Mouse (Mus musculus): Measurements from ENCODE around the gene Ttc30a1.
"Not testable (repeated sequence)": the region's sequence is repeated elsewhere in the genome, so short reads cannot be mapped to it uniquely, and the experiment has no call there.

Ttc30a1 gene

DNA sequence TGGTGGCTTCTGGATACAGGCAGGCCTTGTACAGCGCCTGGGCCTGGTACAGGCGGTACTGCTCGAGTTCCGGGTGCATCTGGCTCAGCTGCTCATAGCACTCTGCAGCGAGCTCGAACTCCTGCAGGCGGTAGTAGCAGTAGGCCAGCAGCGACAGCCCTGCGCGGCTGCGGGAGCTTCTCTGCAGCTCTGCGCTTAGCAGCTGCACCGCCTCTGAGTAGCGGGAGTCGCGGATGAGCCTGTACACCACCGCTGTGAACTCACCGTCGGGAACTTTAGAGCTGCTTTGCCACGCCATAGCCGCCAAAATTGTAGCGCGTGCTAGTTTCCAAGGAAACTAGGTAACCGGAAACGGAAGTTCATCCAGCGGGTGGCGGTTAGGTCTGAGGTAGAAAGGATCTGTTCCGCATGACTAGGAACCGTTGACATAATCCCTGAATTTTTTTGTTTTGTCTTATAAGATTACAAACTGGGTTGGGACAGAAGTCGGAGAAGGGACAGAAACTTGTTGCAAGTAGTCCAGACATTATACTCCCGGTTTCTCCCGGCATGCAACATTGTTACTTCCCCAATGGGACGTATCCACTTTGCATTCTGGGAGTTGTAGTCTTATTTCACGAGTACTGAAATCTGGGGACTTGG lies at the start of gene Ttc30a1:
Gene Ttc30a1, minus strand, starts transcription at position 528 of the 642 bp plus-strand sequence.
- not testable (repeated sequence) for DNase-seq (ENCODE audit: low read depth)

DNA sequence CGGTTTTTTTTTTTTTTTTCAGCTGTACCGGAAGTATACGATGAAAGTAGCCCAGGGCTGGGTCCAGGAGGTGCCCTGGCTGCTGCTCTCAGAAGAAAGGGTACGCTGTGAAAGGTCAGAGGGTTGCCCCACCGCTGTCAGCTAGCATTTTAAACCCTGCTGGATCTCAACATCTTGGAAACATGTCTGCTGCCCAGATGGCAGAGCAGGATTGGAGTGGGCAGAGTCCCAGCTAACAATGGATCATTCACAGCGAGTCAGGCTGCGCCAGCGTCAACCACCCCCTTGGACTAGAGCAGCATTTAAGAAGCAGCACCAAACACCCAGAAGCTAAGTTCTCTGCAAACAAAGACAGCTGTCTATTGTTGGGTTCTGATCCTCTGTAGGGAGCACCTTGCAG lies 48.3 kb upstream of the Ttc30a1 start:
- no peak for DNase-seq (ENCODE audit: low read depth)

DNA sequence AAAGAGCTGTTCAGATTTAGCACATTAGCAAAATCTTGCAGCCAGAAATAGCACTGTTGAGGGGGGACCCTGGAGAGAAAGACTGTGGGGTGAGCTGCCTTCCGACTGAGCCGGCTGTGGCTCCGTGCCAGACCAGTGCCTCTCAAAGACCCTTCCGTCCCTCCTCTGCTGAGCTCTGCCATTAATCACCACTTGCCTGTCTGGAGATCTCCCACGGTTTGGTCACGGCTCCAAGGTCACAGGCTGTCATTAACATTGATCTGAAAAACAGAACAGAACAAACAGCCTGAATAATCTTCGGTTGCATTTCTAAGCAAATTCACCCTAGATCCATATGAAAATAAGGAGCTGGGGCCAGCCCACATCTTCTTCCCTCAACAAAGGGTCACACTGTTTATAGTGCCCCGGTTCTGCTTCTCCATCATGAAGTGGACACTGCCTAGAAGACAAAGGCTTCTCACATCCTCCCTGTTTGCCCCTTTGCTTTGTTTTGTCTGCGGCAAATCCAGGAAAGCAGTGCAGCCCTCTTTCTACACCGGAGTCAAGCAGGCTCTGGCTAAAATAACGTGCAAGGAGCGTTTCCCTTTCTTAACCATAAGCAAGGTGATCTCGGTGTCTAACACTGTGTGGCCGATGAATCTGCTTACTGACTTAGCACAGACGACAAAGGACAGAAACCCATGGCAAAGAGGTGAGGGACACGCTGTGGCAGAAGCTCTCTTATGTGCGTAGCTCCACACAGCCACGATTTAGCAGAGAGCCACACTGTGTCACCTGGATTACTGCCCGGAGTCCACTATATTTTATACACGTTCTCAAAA lies 47.5 kb upstream of the Ttc30a1 start:
- DNase-seq (ENCODE audit: low read depth): no peak

DNA sequence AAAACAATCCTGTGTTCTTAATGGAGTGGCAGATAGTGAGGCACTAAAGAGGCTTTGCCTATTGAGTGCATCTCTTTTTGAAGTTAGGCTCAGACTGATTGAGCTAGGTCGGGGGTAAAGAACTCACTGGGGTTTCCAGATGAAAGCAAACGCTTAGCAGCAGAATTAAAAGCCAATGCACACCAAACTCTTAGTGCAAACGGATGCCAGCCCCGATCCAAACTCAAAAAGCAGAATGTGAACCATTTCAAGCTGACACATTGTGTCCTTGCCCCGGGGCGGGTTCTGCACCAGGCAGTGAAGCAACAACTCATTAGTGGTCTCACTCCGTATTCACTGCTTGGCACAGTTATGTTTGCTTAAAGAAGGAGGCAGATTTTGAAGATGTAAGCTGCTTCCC lies 35.1 kb upstream of the Ttc30a1 start:
- DNase-seq (ENCODE audit: low read depth): no peak

DNA sequence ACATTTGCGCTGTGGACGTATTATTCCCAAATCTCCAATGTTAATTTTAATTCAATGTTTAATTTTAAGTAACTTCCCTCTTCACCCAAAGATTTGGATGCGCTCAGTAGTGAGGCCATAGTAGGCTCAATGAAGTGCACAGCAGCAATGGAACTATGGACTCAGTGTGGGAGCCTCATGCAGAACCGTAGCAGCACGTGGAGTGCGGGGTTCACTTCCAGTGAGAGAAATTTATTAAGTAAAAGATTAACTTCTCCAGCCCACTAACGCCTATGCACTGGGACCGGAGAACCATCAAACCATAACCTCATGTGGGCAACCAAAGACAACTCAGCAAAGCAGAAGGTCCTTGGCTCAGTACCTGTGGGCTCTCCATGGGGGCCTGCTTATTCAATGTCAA lies 34.4 kb upstream of the Ttc30a1 start:
- DNase-seq (ENCODE audit: low read depth): no peak

DNA sequence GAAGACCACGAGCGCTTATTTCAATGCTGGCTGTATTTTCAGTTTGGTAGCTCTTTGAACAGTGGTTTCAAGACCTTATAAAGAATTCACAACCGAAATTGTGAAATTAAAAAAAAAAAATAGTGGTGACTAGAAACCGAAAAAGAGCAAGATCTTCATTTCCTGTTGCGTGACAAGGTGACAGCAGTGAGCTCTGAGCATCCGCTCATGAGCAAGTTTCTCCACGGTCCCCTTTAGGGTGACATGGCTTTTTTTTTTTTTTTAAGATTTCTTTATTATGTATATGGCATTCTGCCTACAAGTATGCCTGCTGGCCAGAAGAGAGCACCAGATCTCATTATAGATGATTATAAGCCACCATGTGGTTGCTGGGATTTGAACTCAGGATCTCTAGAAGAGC lies 33.7 kb upstream of the Ttc30a1 start:
- DNase-seq (ENCODE audit: low read depth): no peak

DNA sequence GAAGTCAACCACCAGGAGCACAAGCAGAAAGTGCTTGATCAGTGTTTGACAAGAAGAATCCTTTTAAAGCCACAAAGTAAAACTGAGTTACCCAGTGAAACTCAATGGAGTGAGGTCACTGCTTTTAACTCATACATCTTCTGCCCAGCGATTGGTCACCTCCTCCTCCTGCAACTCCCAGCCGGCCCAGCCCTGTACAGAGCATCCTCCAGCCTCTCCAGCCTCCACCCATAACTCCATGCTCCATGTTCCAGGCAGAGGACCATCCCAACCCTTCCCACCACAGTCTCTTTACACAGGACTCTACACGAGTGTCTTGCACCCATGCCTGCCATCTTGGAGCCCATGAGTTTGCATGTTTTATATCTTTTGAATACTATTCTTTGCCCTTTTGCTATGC lies 32.9 kb upstream of the Ttc30a1 start:
- DNase-seq (ENCODE audit: low read depth): no peak

DNA sequence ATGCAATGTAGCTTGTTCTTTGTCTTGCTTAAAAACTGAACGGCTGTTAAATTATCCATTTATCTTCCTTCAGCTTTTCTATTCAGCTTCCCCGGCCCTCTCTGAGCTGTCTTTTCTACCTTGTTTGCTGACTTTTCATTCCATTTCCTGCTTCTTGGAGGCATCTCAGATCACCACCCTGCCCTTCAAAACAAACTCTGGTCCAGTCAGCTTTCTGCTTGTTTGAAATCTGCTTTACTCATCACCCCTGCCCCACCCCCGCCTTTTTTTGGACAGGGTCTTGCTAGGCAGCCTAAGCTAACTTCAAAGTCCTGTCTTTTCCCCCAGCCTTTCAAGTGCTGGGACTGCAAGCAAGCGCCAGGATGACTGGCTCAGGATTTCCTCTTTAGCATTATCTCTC lies 24.4 kb upstream of the Ttc30a1 start:
- no peak for DNase-seq (ENCODE audit: low read depth)

DNA sequence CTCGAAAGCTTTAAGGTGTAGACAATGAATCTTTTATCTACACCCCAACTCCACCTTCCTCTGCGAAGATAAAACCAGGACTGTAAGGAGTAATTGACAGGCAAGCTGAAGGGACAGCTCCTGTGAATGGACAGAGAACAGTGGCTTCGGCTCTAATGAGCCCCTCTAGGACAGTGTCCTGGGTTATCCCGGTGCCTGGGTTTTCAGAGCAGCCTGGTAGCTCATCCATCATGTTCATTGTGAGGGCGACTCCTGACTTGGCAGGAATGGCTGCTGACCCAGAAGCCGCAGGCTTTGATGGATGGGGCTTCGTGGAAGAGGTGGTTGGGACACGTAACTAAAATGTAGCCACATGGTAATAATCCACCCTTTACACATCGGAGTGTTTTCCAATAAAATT lies 21.1 kb upstream of the Ttc30a1 start:
- no peak for DNase-seq (ENCODE audit: low read depth)

DNA sequence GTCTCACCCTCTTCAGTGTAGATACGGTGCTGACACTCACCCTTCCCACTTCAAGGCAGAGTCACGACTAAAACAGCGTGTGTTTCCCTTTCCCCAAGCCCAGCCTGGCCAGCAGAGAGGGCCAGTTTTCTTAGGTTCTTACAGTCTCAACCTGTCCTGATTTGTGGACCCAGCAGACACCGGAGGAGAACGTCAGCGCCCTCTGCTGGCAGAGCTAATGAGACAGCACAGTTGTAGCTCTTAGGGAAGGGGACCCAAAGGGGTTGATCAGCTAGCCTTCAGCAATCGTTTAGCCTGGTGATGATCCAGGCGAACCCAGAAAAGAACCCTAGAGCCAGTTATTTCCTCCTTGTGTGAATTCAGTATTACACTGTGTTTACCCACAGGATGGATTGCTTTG lies 19.6 kb upstream of the Ttc30a1 start:
- DNase-seq (ENCODE audit: low read depth): peak; percentile 63

DNA sequence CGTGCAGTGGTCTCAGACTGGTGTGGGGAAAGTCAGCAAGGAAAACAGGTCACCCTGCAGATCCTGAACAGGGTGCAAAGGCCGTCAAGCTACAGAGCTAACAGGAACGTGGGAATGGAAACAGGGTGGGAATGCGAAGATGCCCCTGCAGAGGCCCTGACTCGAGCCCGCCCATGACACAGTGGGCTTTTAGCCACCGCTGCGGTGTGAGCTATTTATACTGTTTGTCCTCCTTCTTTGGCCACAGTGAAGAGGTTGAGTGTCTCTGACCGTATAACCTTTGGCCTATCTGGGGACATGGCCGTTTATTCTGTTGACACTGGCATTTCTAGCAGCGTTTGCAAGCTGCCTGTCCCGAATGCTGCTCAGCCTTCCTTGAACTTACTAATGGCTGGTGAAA lies 17.9 kb upstream of the Ttc30a1 start:
- DNase-seq (ENCODE audit: low read depth): no peak

DNA sequence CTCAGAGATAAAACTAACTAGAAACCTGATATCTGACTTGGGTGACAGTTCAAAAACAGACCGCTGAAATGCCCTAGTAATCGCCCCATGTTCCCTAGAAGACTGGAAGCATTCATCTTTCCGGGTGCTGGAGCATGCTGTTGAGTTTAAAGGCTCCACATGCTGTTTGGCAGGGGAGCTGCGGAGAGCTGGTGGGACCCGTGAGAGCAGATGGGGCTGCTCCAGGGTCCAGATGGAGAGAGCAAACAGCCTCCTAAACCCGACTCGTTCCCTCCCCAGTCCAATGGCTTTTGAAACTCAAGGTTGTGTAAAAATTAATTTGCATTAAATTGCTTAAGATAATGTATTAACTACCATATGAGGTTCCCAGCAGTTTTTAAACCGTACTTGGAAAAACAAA lies 16.9 kb upstream of the Ttc30a1 start:
- DNase-seq (ENCODE audit: low read depth): no peak

DNA sequence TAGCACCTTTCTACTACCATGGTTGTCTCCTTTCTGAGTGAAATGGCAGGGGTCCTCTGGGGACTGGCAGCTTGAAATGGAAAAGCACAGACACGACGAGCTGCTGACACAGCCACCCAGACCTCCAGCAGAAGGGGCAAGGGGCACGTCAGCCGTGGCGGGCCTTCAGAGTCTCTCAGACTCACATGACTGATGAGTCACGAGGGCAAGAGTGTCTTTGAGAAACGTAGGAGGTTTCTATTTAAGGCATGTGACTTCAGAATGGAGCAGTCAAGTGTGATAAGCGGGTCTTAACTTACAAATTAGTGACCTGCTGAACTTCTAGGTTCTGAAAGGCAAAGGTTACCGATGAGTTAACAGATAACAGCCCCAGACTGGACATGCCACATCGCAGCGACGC lies 16.0 kb upstream of the Ttc30a1 start:
- peak; percentile 31 for DNase-seq (ENCODE audit: low read depth)

DNA sequence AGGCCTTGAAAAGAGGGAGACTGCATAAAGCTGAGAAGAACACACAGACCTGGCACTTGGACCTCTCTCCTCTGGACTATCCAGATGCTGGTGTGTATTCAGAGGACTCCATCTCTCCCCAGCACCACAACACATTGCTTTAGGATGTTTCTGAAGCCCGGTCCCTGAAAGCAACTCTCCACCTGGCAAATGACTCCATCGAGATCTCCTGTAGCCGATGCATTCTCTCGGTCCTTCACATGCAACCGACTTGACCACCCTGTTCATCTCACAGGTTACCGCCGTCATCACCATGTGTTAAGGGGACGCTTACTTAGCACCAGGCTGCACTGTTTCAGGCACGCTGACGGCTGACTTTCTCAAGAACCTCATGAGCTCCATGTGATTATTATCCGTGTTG lies 13.1 kb upstream of the Ttc30a1 start:
- no peak for DNase-seq (ENCODE audit: low read depth)

DNA sequence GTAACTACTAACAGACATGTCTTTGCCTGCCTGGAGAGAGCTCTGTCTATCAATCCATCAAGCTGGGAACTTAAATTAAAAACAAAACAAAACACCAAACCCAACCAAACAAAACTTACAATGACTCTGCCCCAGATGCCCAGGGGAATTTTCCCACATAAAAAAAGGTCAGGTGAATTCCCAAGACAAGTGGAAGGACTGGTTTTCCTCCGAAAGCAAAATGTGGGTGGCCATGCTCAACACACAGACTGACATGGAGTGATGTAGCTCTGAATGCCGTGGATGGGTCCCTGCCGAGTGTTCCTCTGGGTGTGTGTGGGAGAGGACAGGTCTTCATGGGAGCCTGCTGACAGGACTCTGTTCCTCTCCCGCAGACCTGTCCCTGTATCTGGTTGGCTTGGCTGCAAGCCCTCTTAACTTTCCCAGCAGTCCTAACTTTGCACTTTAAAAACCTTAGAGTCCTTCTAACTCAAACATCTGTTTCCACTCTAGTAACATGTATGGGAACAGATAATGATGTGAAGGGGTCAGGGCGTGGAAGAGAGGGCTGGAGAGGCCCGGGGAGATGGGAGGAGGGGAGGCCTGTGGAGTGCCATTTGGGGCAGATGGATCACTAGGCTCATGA lies 9.9 kb upstream of the Ttc30a1 start:
- no peak for DNase-seq (ENCODE audit: low read depth)

DNA sequence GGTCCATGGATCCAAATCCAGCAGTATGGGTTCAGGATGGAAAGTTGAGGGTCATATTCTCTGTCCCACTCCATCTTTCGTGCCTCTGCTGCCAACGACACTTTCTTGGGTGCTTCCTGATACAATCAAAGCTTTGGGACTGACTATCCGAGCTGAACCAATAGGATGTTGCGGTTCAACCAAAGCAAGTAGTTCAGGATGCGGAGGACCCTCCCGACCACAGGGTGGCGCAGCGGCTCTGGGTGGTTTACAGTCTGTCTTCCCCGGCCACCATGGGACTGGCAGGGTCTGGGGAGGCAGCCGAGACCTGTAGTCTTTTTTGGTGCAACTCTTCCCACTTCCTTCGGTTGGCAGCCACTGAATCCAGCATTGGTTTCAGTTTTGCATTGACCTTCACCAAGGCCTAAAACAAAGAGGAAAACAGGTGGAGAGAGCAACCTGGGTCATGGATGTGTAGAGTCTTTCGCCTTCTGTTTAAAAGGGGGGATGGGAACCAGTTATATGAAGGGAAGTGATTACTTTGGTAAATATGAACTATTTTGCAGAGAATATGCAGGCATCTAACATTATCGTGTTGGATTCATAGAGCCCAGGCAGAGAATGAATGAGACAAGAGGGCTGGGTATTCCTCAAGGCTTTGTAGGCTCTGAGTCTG lies 9.2 kb upstream of the Ttc30a1 start:
- DNase-seq (ENCODE audit: low read depth): peak; percentile 74

DNA sequence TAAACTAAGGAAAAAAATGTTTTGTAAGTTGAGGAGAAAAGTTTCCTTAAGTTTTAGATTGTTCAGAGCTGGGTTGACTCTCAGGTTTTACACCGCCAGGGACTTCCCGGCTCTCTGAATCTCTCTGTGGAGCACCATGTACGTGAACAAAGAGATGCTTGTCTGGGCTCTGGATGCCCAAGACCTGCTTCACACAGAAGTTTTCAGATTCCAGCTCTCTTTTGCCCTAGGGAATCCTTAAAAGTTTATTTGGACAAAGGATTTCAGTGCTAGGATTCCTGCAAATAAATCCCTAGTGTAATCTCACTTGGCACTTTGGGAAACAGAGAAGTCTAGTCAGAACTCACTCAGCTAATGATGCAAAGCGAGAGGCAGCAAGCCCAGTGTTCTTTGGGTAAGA lies 7.9 kb upstream of the Ttc30a1 start:
- DNase-seq (ENCODE audit: low read depth): no peak

DNA sequence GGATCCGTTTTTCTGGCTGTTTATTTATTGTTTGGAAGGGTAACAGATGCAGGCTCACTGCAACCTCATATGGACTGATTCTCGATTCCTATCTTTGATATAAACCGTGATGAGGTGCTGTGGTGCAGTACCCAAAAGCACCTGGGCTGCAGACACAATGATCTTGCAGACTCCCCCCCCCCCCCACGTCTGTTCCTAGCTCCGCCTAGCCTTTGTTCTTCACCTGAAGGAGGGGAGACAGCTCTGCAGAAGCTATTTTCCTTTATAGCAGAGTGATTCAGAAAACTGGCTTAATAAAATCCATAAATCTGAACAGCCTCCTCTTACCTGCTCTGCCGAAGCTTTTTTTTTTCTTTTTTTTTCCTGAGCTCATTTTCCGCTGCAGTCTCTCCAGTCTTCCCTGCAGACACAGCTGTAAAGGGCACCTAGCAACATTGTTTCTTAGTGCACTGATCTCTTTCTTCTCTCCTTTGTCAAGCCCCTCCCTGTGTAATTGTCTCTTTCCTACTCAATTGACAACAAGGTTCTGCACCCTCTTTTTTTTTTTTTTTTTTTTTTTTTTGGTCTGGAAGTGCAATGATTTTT lies 7.1 kb upstream of the Ttc30a1 start:
- DNase-seq (ENCODE audit: low read depth): no peak

DNA sequence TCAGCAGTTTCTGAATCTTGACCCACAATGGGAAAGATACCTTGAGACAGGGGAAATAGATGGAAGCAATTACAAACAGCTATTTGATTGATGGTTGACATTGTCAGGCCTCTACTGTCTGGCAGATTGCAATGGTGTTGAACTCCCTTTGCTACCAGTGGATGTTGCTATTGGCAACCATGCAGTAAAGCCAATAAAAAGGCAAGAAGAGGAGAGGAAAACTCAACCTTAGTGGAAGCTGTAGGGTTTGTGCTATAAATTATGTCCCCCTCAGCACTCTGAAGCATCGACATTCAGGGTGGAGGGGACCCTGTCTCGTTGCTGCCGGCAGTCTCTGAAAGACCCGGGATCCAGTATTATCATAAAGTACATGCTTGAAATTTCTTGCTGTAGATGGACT lies 6.6 kb upstream of the Ttc30a1 start:
- DNase-seq (ENCODE audit: low read depth): no peak

DNA sequence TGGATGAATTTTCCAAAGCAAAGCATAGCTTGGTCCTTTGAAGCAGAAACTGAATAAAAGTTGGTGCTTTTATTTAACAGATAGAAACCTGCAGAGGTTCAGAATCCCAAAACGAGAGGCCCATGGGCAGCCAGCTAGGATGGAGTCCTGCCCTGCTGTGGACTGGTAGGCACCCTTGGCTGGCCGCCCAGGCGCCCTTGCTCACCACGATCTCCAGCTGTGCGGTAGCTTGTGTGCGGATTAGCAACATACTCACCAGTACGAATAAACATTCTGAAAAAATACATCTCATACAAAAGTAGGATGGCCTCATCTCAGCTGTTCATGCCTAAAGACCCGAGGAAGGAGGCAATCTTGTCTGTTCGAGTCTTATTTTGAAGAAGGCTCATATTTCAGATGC lies 6.0 kb upstream of the Ttc30a1 start:
- no peak for DNase-seq (ENCODE audit: low read depth)

DNA sequence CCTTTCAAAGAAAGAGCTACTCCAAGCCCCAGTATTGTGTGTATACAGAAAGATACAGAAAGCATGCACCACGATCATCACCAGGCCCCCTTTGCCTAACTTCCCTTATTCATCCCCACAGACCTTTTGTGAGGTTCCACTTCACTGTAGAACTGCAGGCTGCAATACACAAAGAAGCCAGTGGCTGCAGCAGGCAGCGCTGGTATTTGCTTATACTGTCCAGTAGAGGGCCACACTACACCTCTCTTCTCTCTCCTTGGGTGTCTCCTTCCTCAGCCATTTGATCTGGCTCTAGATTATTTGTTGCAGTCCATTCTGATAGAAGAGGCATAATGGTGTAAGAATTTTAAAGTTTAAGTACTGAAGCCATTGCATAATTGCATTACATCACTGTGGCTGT lies 3.4 kb upstream of the Ttc30a1 start:
- DNase-seq (ENCODE audit: low read depth): peak; percentile 80

DNA sequence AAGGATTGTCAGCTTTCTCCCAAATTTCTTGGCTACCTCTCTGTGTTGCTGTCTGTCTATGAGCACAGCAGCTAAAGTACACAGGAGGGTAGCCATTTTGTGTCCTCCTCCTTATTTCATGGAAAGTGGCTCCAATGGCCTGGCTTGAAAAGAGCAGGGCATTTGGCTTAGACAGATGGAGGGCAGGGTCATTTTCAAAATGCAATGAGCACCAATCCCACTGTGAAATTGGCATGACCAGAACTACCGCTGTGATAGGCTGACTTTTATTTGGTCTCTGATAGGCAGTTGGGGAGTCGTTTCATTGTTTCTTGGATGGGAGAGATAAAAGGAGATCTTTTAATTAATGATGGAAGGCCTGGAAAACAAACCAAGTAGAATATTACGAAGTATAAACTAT lies 2.1 kb upstream of the Ttc30a1 start:
- DNase-seq (ENCODE audit: low read depth): no peak

DNA sequence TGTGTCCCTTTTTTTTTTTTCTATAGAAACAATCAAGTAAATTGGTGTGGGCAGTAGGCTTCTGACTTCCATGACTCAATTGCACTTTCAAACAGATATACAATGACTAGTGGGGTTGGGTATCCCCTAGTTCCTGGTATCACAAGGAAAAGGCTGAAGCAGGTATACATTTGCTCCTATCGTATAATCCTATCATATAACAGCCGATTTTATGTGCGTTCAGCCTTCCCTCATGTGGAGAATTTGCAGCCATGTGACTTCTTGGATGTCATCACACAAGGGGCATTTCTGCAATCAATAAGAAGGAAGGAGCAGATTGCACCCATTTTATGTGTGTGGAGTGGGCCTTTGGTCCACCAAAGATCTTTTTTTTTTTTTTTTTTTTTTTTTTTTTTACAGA lies 1.3 kb upstream of the Ttc30a1 start:
- DNase-seq (ENCODE audit: low read depth): no peak
